Mouse (Mus musculus): ENCODE data around the gene Lat2.

DNA sequence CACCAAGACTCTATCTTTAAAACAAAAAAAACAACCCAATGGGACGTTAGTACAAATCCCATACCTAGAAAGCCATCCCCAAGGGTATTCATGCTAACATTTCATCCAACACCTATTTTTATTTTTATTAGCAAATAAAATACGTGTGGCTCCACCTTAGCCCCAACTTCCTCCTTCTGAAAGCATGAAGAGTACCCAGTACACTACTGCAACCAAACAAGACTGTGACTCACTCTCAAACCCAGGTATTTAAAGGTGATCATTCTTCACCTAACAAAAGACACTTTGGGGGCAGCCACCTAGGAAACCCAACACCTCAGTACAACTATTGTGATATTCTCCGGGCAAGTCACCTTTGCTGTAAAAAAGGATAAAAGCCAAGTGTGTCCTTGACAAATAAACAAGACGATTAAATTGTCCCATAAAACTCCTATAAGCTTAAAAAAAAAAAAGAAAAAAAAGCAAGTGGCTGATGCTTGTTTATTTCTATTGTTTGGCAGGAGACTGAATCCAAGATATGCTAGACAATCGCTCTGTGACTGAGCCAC, 23.1 kb upstream of the Lat2 start:
- no peak for TF ChIP-seq CTCF (IDR thresholded peaks at IDR 0.05; ENCODE audit: low read depth, low read length)
- no peak for TF ChIP-seq POLR2A (IDR thresholded peaks at IDR 0.05; ENCODE audit: borderline replicate concordance, low read depth, low read length)

Measured in bone marrow macrophage, adult 2 months (primary cell).